Mouse (Mus musculus): ENCODE measurements around the gene Sertad2. TPM values are rescaled to one million over a fixed set of nuclear protein-coding genes. Genes with fewer than 3 reads are reported as not detected.
A peak's percentile ranks its signal among the peaks of the same experiment; 100 is the strongest.

The Sertad2 gene
- polyA plus RNA-seq, 1 experiment from 2014 or later: 30.5 TPM

GRCm38 (mm10) chr11:20656711-20657057 is 113.6 kb downstream of the Sertad2 start:
- ATAC-seq (ENCODE audit: low read depth): peak; percentile 26; the same call in 1 of the 2 replicates
- peaks cover 20% of the 10 kb centered on the region for H3K4me1 ChIP-seq (ENCODE audit: control insufficient read depth, insufficient read depth, low read length)
- H3K36me3 ChIP-seq (ENCODE audit: control insufficient read depth, insufficient read depth, low read length): no peaks in the 10 kb centered on the region
- no peak overlapping the region for H3K4me3 ChIP-seq (ENCODE audit: low read depth, low read length)
- H3K27ac ChIP-seq (ENCODE audit: low read depth, low read length): peak overlapping the region; percentile 81
- no peaks in the 10 kb centered on the region for H3K9me3 ChIP-seq (ENCODE audit: control insufficient read depth, low read length)
- peak overlapping the region; percentile 17; the same call in 1 of the 2 replicates for H3K4me2 ChIP-seq (ENCODE audit: low read depth, low read length)
- no peaks in the 10 kb centered on the region for H3K27me3 ChIP-seq (ENCODE audit: control insufficient read depth, insufficient read depth, low read length)
- 14% methylated on average over 10 of the region's 10 CpGs for WGBS
- 0 out of 2 replicates have a peak overlapping the region, but pooled peaks have one; percentile 25 for H3K9ac ChIP-seq (replicated peaks; ENCODE audit: low read depth, low read length)

- Histone ChIP-seq H3K4me1 (ENCODE audit: control insufficient read depth, insufficient read depth, low read length) (peaks cover 20% of the 10 kb centered on the region), H3K4me3 (ENCODE audit: low read depth, low read length) (no peak overlapping the region), H3K36me3 (ENCODE audit: control insufficient read depth, insufficient read depth, low read length) (no peaks in the 10 kb centered on the region), H3K9me3 (ENCODE audit: control insufficient read depth, low read length) (no peaks in the 10 kb centered on the region), H3K4me2 (ENCODE audit: low read depth, low read length) (no peak overlapping the region), H3K9ac (replicated peaks; ENCODE audit: low read depth, low read length) (no peak overlapping the region), H3K27ac (ENCODE audit: low read depth, low read length) (no peak overlapping the region), H3K27me3 (ENCODE audit: control insufficient read depth, insufficient read depth, low read length) (no peaks in the 10 kb centered on the region)
- ATAC-seq (ENCODE audit: low read depth): no peak
- WGBS: 77% methylated on average over 3 of the region's 3 CpGs
Observed at GRCm38 (mm10) chr11:20659094-20659493, 116.0 kb downstream of the Sertad2 start.

- H3K9me3 ChIP-seq (ENCODE audit: control insufficient read depth, low read length): no peaks in the 10 kb centered on the region
- no peaks in the 10 kb centered on the region for H3K27me3 ChIP-seq (ENCODE audit: control insufficient read depth, insufficient read depth, low read length)
- H3K27ac ChIP-seq (ENCODE audit: low read depth, low read length): no peak overlapping the region
- H3K4me1 ChIP-seq (ENCODE audit: control insufficient read depth, insufficient read depth, low read length): peaks cover 14% of the 10 kb centered on the region
- ATAC-seq (ENCODE audit: low read depth): no peak
- no peak overlapping the region for H3K4me2 ChIP-seq (ENCODE audit: low read depth, low read length)
- 93% methylated on average over 14 of the region's 14 CpGs for WGBS
- no peak overlapping the region for H3K4me3 ChIP-seq (ENCODE audit: low read depth, low read length)
- H3K36me3 ChIP-seq (ENCODE audit: control insufficient read depth, insufficient read depth, low read length): no peaks in the 10 kb centered on the region
- no peak overlapping the region for H3K9ac ChIP-seq (replicated peaks; ENCODE audit: low read depth, low read length)
Observed at GRCm38 (mm10) chr11:20660111-20661097, 117.4 kb downstream of the Sertad2 start.

GRCm38 (mm10) chr11:20661652-20662051 is 118.6 kb downstream of the Sertad2 start:
- no peak overlapping the region for H3K9ac ChIP-seq (replicated peaks; ENCODE audit: low read depth, low read length)
- H3K4me3 ChIP-seq (ENCODE audit: low read depth, low read length): no peak overlapping the region
- H3K27me3 ChIP-seq (ENCODE audit: control insufficient read depth, insufficient read depth, low read length): no peaks in the 10 kb centered on the region
- H3K9me3 ChIP-seq (ENCODE audit: control insufficient read depth, low read length): no peaks in the 10 kb centered on the region
- no peak overlapping the region for H3K4me2 ChIP-seq (ENCODE audit: low read depth, low read length)
- H3K36me3 ChIP-seq (ENCODE audit: control insufficient read depth, insufficient read depth, low read length): no peaks in the 10 kb centered on the region
- H3K4me1 ChIP-seq (ENCODE audit: control insufficient read depth, insufficient read depth, low read length): peaks cover 3% of the 10 kb centered on the region
- WGBS: 35% methylated on average over 4 of the region's 4 CpGs
- ATAC-seq (ENCODE audit: low read depth): no peak
- no peak overlapping the region for H3K27ac ChIP-seq (ENCODE audit: low read depth, low read length)

GRCm38 (mm10) chr11:20662811-20663210 is 119.8 kb downstream of the Sertad2 start:
- no peaks in the 10 kb centered on the region for H3K36me3 ChIP-seq (ENCODE audit: control insufficient read depth, insufficient read depth, low read length)
- 64% methylated on average over 7 of the region's 7 CpGs for WGBS
- no peak for ATAC-seq (ENCODE audit: low read depth)
- H3K4me2 ChIP-seq (ENCODE audit: low read depth, low read length): no peak overlapping the region
- no peaks in the 10 kb centered on the region for H3K27me3 ChIP-seq (ENCODE audit: control insufficient read depth, insufficient read depth, low read length)
- no peaks in the 10 kb centered on the region for H3K9me3 ChIP-seq (ENCODE audit: control insufficient read depth, low read length)
- no peak overlapping the region for H3K4me3 ChIP-seq (ENCODE audit: low read depth, low read length)
- H3K9ac ChIP-seq (replicated peaks; ENCODE audit: low read depth, low read length): no peak overlapping the region
- no peaks in the 10 kb centered on the region for H3K4me1 ChIP-seq (ENCODE audit: control insufficient read depth, insufficient read depth, low read length)
- H3K27ac ChIP-seq (ENCODE audit: low read depth, low read length): no peak overlapping the region

- H3K27me3 ChIP-seq (ENCODE audit: control insufficient read depth, insufficient read depth, low read length): no peaks in the 10 kb centered on the region
- ATAC-seq (ENCODE audit: low read depth): no peak
- H3K36me3 ChIP-seq (ENCODE audit: control insufficient read depth, insufficient read depth, low read length): no peaks in the 10 kb centered on the region
- H3K4me2 ChIP-seq (ENCODE audit: low read depth, low read length): no peak overlapping the region
- WGBS: 21% methylated on average over 5 of the region's 5 CpGs
- no peaks in the 10 kb centered on the region for H3K4me1 ChIP-seq (ENCODE audit: control insufficient read depth, insufficient read depth, low read length)
- H3K9me3 ChIP-seq (ENCODE audit: control insufficient read depth, low read length): no peaks in the 10 kb centered on the region
- H3K27ac ChIP-seq (ENCODE audit: low read depth, low read length): no peak overlapping the region
- H3K9ac ChIP-seq (replicated peaks; ENCODE audit: low read depth, low read length): no peak overlapping the region
- H3K4me3 ChIP-seq (ENCODE audit: low read depth, low read length): no peak overlapping the region
Observed at GRCm38 (mm10) chr11:20663580-20664198, 120.6 kb downstream of the Sertad2 start.

GRCm38 (mm10) chr11:20664878-20665277 is 121.8 kb downstream of the Sertad2 start:
- no peak overlapping the region for H3K4me3 ChIP-seq (ENCODE audit: low read depth, low read length)
- H3K27me3 ChIP-seq (ENCODE audit: control insufficient read depth, insufficient read depth, low read length): no peaks in the 10 kb centered on the region
- no peak overlapping the region for H3K9ac ChIP-seq (replicated peaks; ENCODE audit: low read depth, low read length)
- no peaks in the 10 kb centered on the region for H3K4me1 ChIP-seq (ENCODE audit: control insufficient read depth, insufficient read depth, low read length)
- H3K4me2 ChIP-seq (ENCODE audit: low read depth, low read length): no peak overlapping the region
- no peak for ATAC-seq (ENCODE audit: low read depth)
- H3K36me3 ChIP-seq (ENCODE audit: control insufficient read depth, insufficient read depth, low read length): no peaks in the 10 kb centered on the region
- no peak overlapping the region for H3K27ac ChIP-seq (ENCODE audit: low read depth, low read length)
- no peaks in the 10 kb centered on the region for H3K9me3 ChIP-seq (ENCODE audit: control insufficient read depth, low read length)
- WGBS: 62% methylated on average over 9 of the region's 9 CpGs

GRCm38 (mm10) chr11:20671789-20672392 is 128.8 kb downstream of the Sertad2 start:
- H3K36me3 ChIP-seq (ENCODE audit: control insufficient read depth, insufficient read depth, low read length): no peaks in the 10 kb centered on the region
- WGBS: 65% methylated on average over 6 of the region's 6 CpGs
- ATAC-seq (ENCODE audit: low read depth): no peak

GRCm38 (mm10) chr11:20672513-20672912 is 129.5 kb downstream of the Sertad2 start:
- Histone ChIP-seq H3K27ac (ENCODE audit: low read depth, low read length) (no peak overlapping the region), H3K4me1 (ENCODE audit: control insufficient read depth, insufficient read depth, low read length) (no peaks in the 10 kb centered on the region), H3K9me3 (ENCODE audit: control insufficient read depth, low read length) (no peaks in the 10 kb centered on the region), H3K9ac (replicated peaks; ENCODE audit: low read depth, low read length) (no peak overlapping the region), H3K4me3 (ENCODE audit: low read depth, low read length) (no peak overlapping the region), H3K36me3 (ENCODE audit: control insufficient read depth, insufficient read depth, low read length) (no peaks in the 10 kb centered on the region), H3K4me2 (ENCODE audit: low read depth, low read length) (no peak overlapping the region), H3K27me3 (ENCODE audit: control insufficient read depth, insufficient read depth, low read length) (no peaks in the 10 kb centered on the region)
- 75% methylated on average over 6 of the region's 6 CpGs for WGBS
- no peak for ATAC-seq (ENCODE audit: low read depth)

More at GRCm38 (mm10) chr11:20671789-20672392, 128.8 kb downstream of the Sertad2 start:
- Histone ChIP-seq H3K27me3 (ENCODE audit: control insufficient read depth, insufficient read depth, low read length) (no peaks in the 10 kb centered on the region), H3K4me2 (ENCODE audit: low read depth, low read length) (no peak overlapping the region), H3K9ac (replicated peaks; ENCODE audit: low read depth, low read length) (no peak overlapping the region), H3K9me3 (ENCODE audit: control insufficient read depth, low read length) (no peaks in the 10 kb centered on the region), H3K27ac (ENCODE audit: low read depth, low read length) (no peak overlapping the region), H3K4me1 (ENCODE audit: control insufficient read depth, insufficient read depth, low read length) (no peaks in the 10 kb centered on the region), H3K4me3 (ENCODE audit: low read depth, low read length) (no peak overlapping the region)

Data from neural tube, embryonic 14.5 days (tissue).